Mouse (Mus musculus) brain, embryonic 14.5 days (tissue): ENCODE measurements at regions not wholly inside any gene's neighbourhood (a gene's known extent, or its start where the extent isn't known, plus 50 kb on each side); places are given as distances from the start of the nearest gene placed in this dataset.

Experiments used
- CTCF ChIP-seq: fragments of 200-500 bp; IDR thresholded peaks from 2 replicates; pipeline ENCODE4 v1.5.1; 2012; ENCODE audit warnings: inconsistent platforms, mild to moderate bottlenecking, moderate library complexity, borderline replicate concordance; ENCODE audit not compliant: insufficient read depth, insufficient read length; ENCODE audit errors: extremely low read depth
- POLR2A ChIP-seq: fragments of 200-500 bp; IDR thresholded peaks from 2 replicates; pipeline ENCODE4 v1.6.1; 2012; ENCODE audit warnings: mild to moderate bottlenecking, inconsistent platforms, borderline replicate concordance; ENCODE audit not compliant: poor library complexity, insufficient read depth, insufficient read length, severe bottlenecking; ENCODE audit errors: extremely low read depth

DNA sequence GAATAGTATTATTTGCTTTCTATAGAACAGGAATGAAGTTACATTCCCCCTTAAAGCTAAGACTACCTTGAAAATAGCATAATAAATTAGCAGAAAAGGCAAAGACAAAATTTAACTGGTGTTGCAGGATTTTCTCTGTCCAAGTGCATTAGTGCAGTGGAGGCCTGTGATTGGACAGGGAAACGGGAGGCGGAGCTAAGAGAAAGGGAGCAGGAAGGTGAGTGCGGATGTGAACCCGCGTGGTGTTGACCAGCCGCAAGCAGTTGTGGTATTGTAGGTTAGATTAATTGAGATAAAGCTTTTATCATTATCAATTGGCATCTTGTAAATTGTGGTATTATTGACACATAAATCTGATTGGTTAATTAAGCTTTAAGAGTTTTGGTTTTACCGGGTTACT lies 55.8 kb upstream of the 4930432M17Rik start:
- TF ChIP-seq POLR2A (no peak), CTCF (no peak)
